Mouse (Mus musculus) thymus, adult 2 months (tissue): ENCODE results near the gene AL607142.1. TPM values are rescaled to one million over a fixed set of nuclear protein-coding genes. Genes with fewer than 3 reads are reported as not detected.
A peak's percentile ranks its signal among the peaks of the same experiment; 100 is the strongest.

ENCODE experiments used
- DNase-seq: peaks from one replicate; pipeline ENCODE4 v3.0.0; 2021
- H3K27ac ChIP-seq: fragments of 200-500 bp; 2 replicates; pipeline ENCODE4 v1.5.1; 2012; ENCODE audit warnings: low read length, control low read depth; ENCODE audit not compliant: control insufficient read depth, insufficient read depth
- H3K27me3 ChIP-seq: fragments of 200-500 bp; 2 replicates; pipeline ENCODE4 v1.6.1; 2012; ENCODE audit warnings: mild to moderate bottlenecking, low read length, moderate library complexity, mixed read lengths; ENCODE audit not compliant: control insufficient read depth, insufficient read depth
- H3K36me3 ChIP-seq: fragments of 200-500 bp; 2 replicates; pipeline ENCODE4 v1.6.1; 2012; ENCODE audit warnings: mild to moderate bottlenecking, low read length, moderate library complexity; ENCODE audit not compliant: control insufficient read depth, insufficient read depth
- H3K4me1 ChIP-seq: fragments of 200-500 bp; replicated peaks from 2 replicates; pipeline ENCODE4 v1.6.1; 2012; ENCODE audit warnings: low read length; ENCODE audit not compliant: control insufficient read depth, insufficient read depth
- H3K4me3 ChIP-seq: fragments of 200-500 bp; 2 replicates; pipeline ENCODE4 v1.5.1; 2012; ENCODE audit warnings: mild to moderate bottlenecking, low read length, control low read depth, moderate library complexity; ENCODE audit not compliant: control insufficient read depth, insufficient read depth
- CTCF ChIP-seq: fragments of 200-500 bp; IDR thresholded peaks from 2 replicates; pipeline ENCODE4 v1.5.1; 2012; ENCODE audit warnings: mild to moderate bottlenecking, control low read depth, low read length, moderate library complexity, borderline replicate concordance; ENCODE audit not compliant: control insufficient read depth, poor library complexity, insufficient read depth; ENCODE audit errors: extremely low read depth
- POLR2A ChIP-seq: fragments of 200-500 bp; IDR thresholded peaks from 2 replicates; pipeline ENCODE4 v1.6.1; 2012; ENCODE audit warnings: mild to moderate bottlenecking, low read length, control low read depth, moderate library complexity; ENCODE audit not compliant: control insufficient read depth, poor library complexity, insufficient read depth; ENCODE audit errors: extremely low read depth
- WGBS: fragments of 180-500 bp; shearing (Covaris S2); methylation state at CpG from one replicate; pipeline ENCODE4 v1.1.7; 2018; 5-methylcytosine and 5-hydroxymethylcytosine counted together
- polyA plus RNA-seq: library from polyadenylated mRNA; depleted of rRNA; stranded (reverse); fragments of >200 nt; gene quantifications from 2 replicates; pipeline ENCODE4 v1.2.3, GENCODE M21; 2012; rRNA removed

Gene AL607142.1
- polyA plus RNA-seq, 1 experiment, result not detected

GRCm38 (mm10) chr4:120129233-120129885, 64.6 kb downstream of the AL607142.1 start:
- WGBS, result 50% methylated on average over 4 of the region's 4 CpGs
- no peak overlapping the region for H3K27ac ChIP-seq
- H3K36me3 ChIP-seq, result peaks cover 4% of the 10 kb centered on the region
- no peaks in the 10 kb centered on the region for H3K27me3 ChIP-seq
- peak; percentile 57 for DNase-seq
- peak; percentile 45; the same call in 1 of the 2 replicates for TF ChIP-seq CTCF
- no peak for TF ChIP-seq POLR2A
- no peak overlapping the region for H3K4me3 ChIP-seq
- no peaks in the 10 kb centered on the region for H3K4me1 ChIP-seq

GRCm38 (mm10) chr4:120130926-120131325, 66.1 kb downstream of the AL607142.1 start:
- WGBS, result 98% methylated on average over 4 of the region's 4 CpGs
- no peak overlapping the region for H3K27ac ChIP-seq
- H3K4me1 ChIP-seq, result no peaks in the 10 kb centered on the region
- H3K4me3 ChIP-seq, result no peak overlapping the region
- TF ChIP-seq CTCF, result no peak
- no peak for TF ChIP-seq POLR2A
- H3K36me3 ChIP-seq, result peaks cover 4% of the 10 kb centered on the region
- H3K27me3 ChIP-seq, result no peaks in the 10 kb centered on the region
- DNase-seq, result no peak

- TF ChIP-seq POLR2A (no peak), CTCF (no peak)
- 91% methylated on average over 24 of the region's 24 CpGs for WGBS
- Histone ChIP-seq H3K27me3 (no peaks in the 10 kb centered on the region), H3K4me1 (no peaks in the 10 kb centered on the region), H3K36me3 (peaks cover 4% of the 10 kb centered on the region), H3K4me3 (no peak overlapping the region), H3K27ac (no peak overlapping the region)
- no peak for DNase-seq
Observed at GRCm38 (mm10) chr4:120131441-120132220, 66.8 kb downstream of the AL607142.1 start.

- DNase-seq, result no peak
- no peaks in the 10 kb centered on the region for H3K27me3 ChIP-seq
- no peaks in the 10 kb centered on the region for H3K4me1 ChIP-seq
- H3K4me3 ChIP-seq, result no peak overlapping the region
- 95% methylated on average over 6 of the region's 6 CpGs for WGBS
- peaks cover 4% of the 10 kb centered on the region for H3K36me3 ChIP-seq
- no peak overlapping the region for H3K27ac ChIP-seq
- TF ChIP-seq POLR2A (no peak), CTCF (no peak)
Observed at GRCm38 (mm10) chr4:120134223-120134622, 69.4 kb downstream of the AL607142.1 start.

GRCm38 (mm10) chr4:120141810-120142209, 77.0 kb downstream of the AL607142.1 start:
- WGBS, result 93% methylated on average over 1 of the region's 1 CpGs
- no peaks in the 10 kb centered on the region for H3K27me3 ChIP-seq

GRCm38 (mm10) chr4:120142905-120143304, 78.1 kb downstream of the AL607142.1 start:
- no peak overlapping the region for H3K4me3 ChIP-seq

More at GRCm38 (mm10) chr4:120141810-120142209, 77.0 kb downstream of the AL607142.1 start:
- Histone ChIP-seq H3K36me3 (no peaks in the 10 kb centered on the region), H3K4me1 (no peaks in the 10 kb centered on the region), H3K27ac (no peak overlapping the region), H3K4me3 (no peak overlapping the region)
- no peak for TF ChIP-seq POLR2A
- TF ChIP-seq CTCF, result no peak
- no peak for DNase-seq

More at GRCm38 (mm10) chr4:120142905-120143304, 78.1 kb downstream of the AL607142.1 start:
- TF ChIP-seq CTCF (no peak), POLR2A (no peak)
- Histone ChIP-seq H3K36me3 (no peaks in the 10 kb centered on the region), H3K4me1 (no peaks in the 10 kb centered on the region), H3K27me3 (no peaks in the 10 kb centered on the region), H3K27ac (no peak overlapping the region)
- 85% methylated on average over 9 of the region's 9 CpGs for WGBS
- DNase-seq, result no peak

Other genes with a start within 250 kb of the AL607142.1 start
- gene Edn2, start 96.2 kb downstream of the AL607142.1 start, polyA plus RNA-seq, result 0.65 and 1.2 TPM in 2 replicates
- 0.47 and 0.82 TPM in 2 replicates for gene Foxo6, start 222.4 kb downstream of the AL607142.1 start, polyA plus RNA-seq